Mouse (Mus musculus): Measurements from ENCODE around the gene Lamb1.
A peak's percentile ranks its signal among the peaks of the same experiment; 100 is the strongest.

Lamb1 gene

GRCm38 (mm10) chr12:31289046-31289445, 24.0 kb downstream of the Lamb1 start:
- no peak for DNase-seq

GRCm38 (mm10) chr12:31290951-31291350, 25.9 kb downstream of the Lamb1 start:
- DNase-seq, result no peak

- DNase-seq, result no peak
Measured at GRCm38 (mm10) chr12:31293361-31294142, 28.5 kb downstream of the Lamb1 start.

GRCm38 (mm10) chr12:31294526-31294925, 29.5 kb downstream of the Lamb1 start:
- DNase-seq, result no peak

GRCm38 (mm10) chr12:31294996-31295395, 30.0 kb downstream of the Lamb1 start:
- no peak for DNase-seq

GRCm38 (mm10) chr12:31295505-31295904, 30.5 kb downstream of the Lamb1 start:
- no peak for DNase-seq

GRCm38 (mm10) chr12:31296097-31296496, 31.1 kb downstream of the Lamb1 start:
- DNase-seq, result no peak

GRCm38 (mm10) chr12:31298122-31298521, 33.1 kb downstream of the Lamb1 start:
- DNase-seq, result no peak

- no peak for DNase-seq
Measured at GRCm38 (mm10) chr12:31298530-31298929, 33.5 kb downstream of the Lamb1 start.

- no peak for DNase-seq
Measured at GRCm38 (mm10) chr12:31299126-31299525, 34.1 kb downstream of the Lamb1 start.

GRCm38 (mm10) chr12:31299676-31300197, 34.7 kb downstream of the Lamb1 start:
- DNase-seq, result no peak

- no peak for DNase-seq
Measured at GRCm38 (mm10) chr12:31300276-31300675, 35.2 kb downstream of the Lamb1 start.

GRCm38 (mm10) chr12:31302266-31302665, 37.2 kb downstream of the Lamb1 start:
- no peak for DNase-seq

GRCm38 (mm10) chr12:31302766-31303511, 37.9 kb downstream of the Lamb1 start:
- peak; percentile 35 to 47 for DNase-seq

GRCm38 (mm10) chr12:31306075-31306675, 41.1 kb downstream of the Lamb1 start:
- peak; percentile 25 to 32 for DNase-seq

GRCm38 (mm10) chr12:31307011-31307410, 42.0 kb downstream of the Lamb1 start:
- peak; percentile 68 for DNase-seq

- peak; percentile 52 to 53 for DNase-seq
Measured at GRCm38 (mm10) chr12:31307756-31308155, 42.7 kb downstream of the Lamb1 start.

GRCm38 (mm10) chr12:31310687-31311086, 45.7 kb downstream of the Lamb1 start:
- no peak for DNase-seq

- DNase-seq, result no peak
Measured at GRCm38 (mm10) chr12:31311671-31312265, 46.7 kb downstream of the Lamb1 start.

- no peak for DNase-seq
Measured at GRCm38 (mm10) chr12:31312281-31312680, 47.2 kb downstream of the Lamb1 start.

GRCm38 (mm10) chr12:31313136-31313535, 48.1 kb downstream of the Lamb1 start:
- DNase-seq, result no peak

GRCm38 (mm10) chr12:31314310-31314709, 49.3 kb downstream of the Lamb1 start:
- DNase-seq, result no peak

GRCm38 (mm10) chr12:31315961-31316360, 50.9 kb downstream of the Lamb1 start:
- no peak for DNase-seq

All from cerebellum, postnatal 14 days (tissue).